Mouse (Mus musculus) midbrain, embryonic 11.5 days (tissue): ENCODE data around the gene Gramd1b. TPM values are rescaled to one million over a fixed set of nuclear protein-coding genes. Genes with fewer than 3 reads are reported as not detected.

Source experiments
- ATAC-seq: fragments of 200-750 bp; cut with Nextera tagmentation; 2 replicates; pipeline ENCODE4 v1.8.0; 2017; ENCODE audit warnings: moderate TSS enrichment, moderate library complexity; ENCODE audit not compliant: low FRiP score
- DNase-seq: peaks from one replicate; pipeline ENCODE4 v3.0.0; 2015; ENCODE audit warnings: low spot score; ENCODE audit errors: missing footprints
- H3K27ac ChIP-seq: fragments of 300-500 bp; sonication (generic); 2 replicates; pipeline ENCODE4 v1.5.1; 2014; ENCODE audit warnings: low read depth, low read length
- H3K27me3 ChIP-seq: fragments of 300-500 bp; sonication (generic); 2 replicates; pipeline ENCODE4 v1.6.1; 2014; ENCODE audit warnings: mild to moderate bottlenecking, low read length, moderate library complexity, mixed read lengths; ENCODE audit not compliant: control insufficient read depth, insufficient read depth
- H3K36me3 ChIP-seq: fragments of 300-500 bp; sonication (generic); 2 replicates; pipeline ENCODE4 v1.6.1; 2014; ENCODE audit warnings: mild to moderate bottlenecking, low read length, moderate library complexity, mixed read lengths; ENCODE audit not compliant: control insufficient read depth, insufficient read depth
- H3K4me1 ChIP-seq: fragments of 300-500 bp; sonication (generic); 2 replicates; pipeline ENCODE4 v1.6.1; 2014; ENCODE audit warnings: low read length; ENCODE audit not compliant: control insufficient read depth, insufficient read depth
- H3K4me2 ChIP-seq: fragments of 300-500 bp; sonication (generic); 2 replicates; pipeline ENCODE4 v1.6.1; 2014; ENCODE audit warnings: mild to moderate bottlenecking, moderate library complexity
- H3K4me3 ChIP-seq: fragments of 300-500 bp; sonication (generic); 2 replicates; pipeline ENCODE4 v1.5.1; 2014; ENCODE audit warnings: low read depth, low read length
- H3K9ac ChIP-seq: fragments of 300-500 bp; sonication (generic); 2 replicates; pipeline ENCODE4 v1.6.1; 2014; ENCODE audit warnings: low read length
- H3K9me3 ChIP-seq: fragments of 300-500 bp; sonication (generic); 2 replicates; pipeline ENCODE4 v1.6.1; 2016; ENCODE audit warnings: low read length; ENCODE audit not compliant: control insufficient read depth
- WGBS: fragments of 180-500 bp; shearing (Covaris S2); extraction: QIAGEN DNeasy Blood & Tissue Kit; methylation state at CpG from one replicate; pipeline ENCODE4 v1.1.7; 2014; 5-methylcytosine and 5-hydroxymethylcytosine counted together
- polyA plus RNA-seq: library from polyadenylated mRNA; unstranded; fragments of >200 nt; fragmentation: Nextera tagmentation; extraction: Ambion mirVana; gene quantifications from 2 replicates; pipeline ENCODE4 v1.2.1, GENCODE M21; 2014

Gene Gramd1b
- polyA plus RNA-seq, 1 experiment from 2014 or later: 2.5 TPM

- no peak for DNase-seq
- Histone ChIP-seq H3K4me2 (no peak overlapping the region), H3K9me3 (no peaks in the 10 kb centered on the region), H3K36me3 (no peaks in the 10 kb centered on the region), H3K9ac (no peak overlapping the region), H3K4me3 (no peak overlapping the region), H3K4me1 (0 out of 2 replicates have a peak, but pooled peaks cover 3% of the 10 kb centered on the region), H3K27ac (no peak overlapping the region), H3K27me3 (no peaks in the 10 kb centered on the region)
- 42% methylated on average over 2 of the region's 2 CpGs for WGBS
- no peak for ATAC-seq
Observed at GRCm38 (mm10) chr9:40350052-40350451, 181.1 kb downstream of the Gramd1b start.

GRCm38 (mm10) chr9:40349554-40349953, 181.6 kb downstream of the Gramd1b start:
- DNase-seq: no peak

GRCm38 (mm10) chr9:40348714-40349233, 182.4 kb downstream of the Gramd1b start:
- 0 out of 2 replicates have a peak, but pooled peaks cover 3% of the 10 kb centered on the region for H3K4me1 ChIP-seq
- 94% methylated on average over 8 of the region's 8 CpGs for WGBS

More at GRCm38 (mm10) chr9:40349554-40349953, 181.6 kb downstream of the Gramd1b start:
- no peaks in the 10 kb centered on the region for H3K27me3 ChIP-seq
- H3K4me2 ChIP-seq: no peak overlapping the region
- H3K9ac ChIP-seq: no peak overlapping the region
- no peak for ATAC-seq
- no peaks in the 10 kb centered on the region for H3K36me3 ChIP-seq
- no peak overlapping the region for H3K27ac ChIP-seq
- no peak overlapping the region for H3K4me3 ChIP-seq
- WGBS: 75% methylated on average over 4 of the region's 4 CpGs
- no peaks in the 10 kb centered on the region for H3K9me3 ChIP-seq
- H3K4me1 ChIP-seq: 0 out of 2 replicates have a peak, but pooled peaks cover 3% of the 10 kb centered on the region

GRCm38 (mm10) chr9:40346232-40346984, 184.8 kb downstream of the Gramd1b start:
- Histone ChIP-seq H3K27me3 (no peaks in the 10 kb centered on the region), H3K4me2 (peak overlapping the region; percentile 39), H3K27ac (no peak overlapping the region), H3K36me3 (no peaks in the 10 kb centered on the region), H3K4me3 (peak overlapping the region; percentile 15), H3K4me1 (0 out of 2 replicates have a peak, but pooled peaks cover 3% of the 10 kb centered on the region), H3K9ac (no peak overlapping the region), H3K9me3 (no peaks in the 10 kb centered on the region)
- peak; percentile 72 for ATAC-seq
- DNase-seq: peak; percentile 92
- WGBS: 32% methylated on average over 16 of the region's 16 CpGs

More at GRCm38 (mm10) chr9:40348714-40349233, 182.4 kb downstream of the Gramd1b start:
- Histone ChIP-seq H3K27me3 (no peaks in the 10 kb centered on the region), H3K27ac (no peak overlapping the region), H3K4me2 (no peak overlapping the region), H3K9me3 (no peaks in the 10 kb centered on the region), H3K36me3 (no peaks in the 10 kb centered on the region), H3K4me3 (no peak overlapping the region), H3K9ac (no peak overlapping the region)
- no peak for DNase-seq
- ATAC-seq: no peak

- ATAC-seq (peak; percentile 76), DNase-seq (peak; percentile 84)
- Histone ChIP-seq H3K4me2 (peak overlapping the region; percentile 39), H3K9ac (0 out of 2 replicates have a peak overlapping the region, but pooled peaks have one; percentile 16), H3K27ac (no peak overlapping the region), H3K4me3 (peak overlapping the region; percentile 15), H3K27me3 (no peaks in the 10 kb centered on the region), H3K9me3 (no peaks in the 10 kb centered on the region), H3K4me1 (0 out of 2 replicates have a peak, but pooled peaks cover 3% of the 10 kb centered on the region), H3K36me3 (no peaks in the 10 kb centered on the region)
- 38% methylated on average over 13 of the region's 13 CpGs for WGBS
Observed at GRCm38 (mm10) chr9:40345493-40346231, 185.5 kb downstream of the Gramd1b start.

- WGBS: 67% methylated on average over 10 of the region's 10 CpGs
- Histone ChIP-seq H3K4me3 (no peak overlapping the region), H3K27ac (no peak overlapping the region), H3K9ac (no peak overlapping the region), H3K27me3 (no peaks in the 10 kb centered on the region), H3K4me1 (0 out of 2 replicates have a peak, but pooled peaks cover 3% of the 10 kb centered on the region), H3K9me3 (no peaks in the 10 kb centered on the region), H3K4me2 (no peak overlapping the region), H3K36me3 (no peaks in the 10 kb centered on the region)
- DNase-seq: no peak
- ATAC-seq: 0 out of 2 replicates have a peak, but pooled peaks have one; percentile 3
Observed at GRCm38 (mm10) chr9:40344801-40345492, 186.2 kb downstream of the Gramd1b start.

- DNase-seq: no peak
- Histone ChIP-seq H3K4me2 (no peak overlapping the region), H3K36me3 (no peaks in the 10 kb centered on the region), H3K27ac (no peak overlapping the region), H3K27me3 (no peaks in the 10 kb centered on the region), H3K9ac (no peak overlapping the region), H3K4me1 (0 out of 2 replicates have a peak, but pooled peaks cover 3% of the 10 kb centered on the region), H3K4me3 (no peak overlapping the region), H3K9me3 (no peaks in the 10 kb centered on the region)
- no peak for ATAC-seq
- 97% methylated on average over 7 of the region's 7 CpGs for WGBS
Observed at GRCm38 (mm10) chr9:40343828-40344227, 187.4 kb downstream of the Gramd1b start.

- H3K9me3 ChIP-seq: no peaks in the 10 kb centered on the region
Observed at GRCm38 (mm10) chr9:40343053-40343652, 188.0 kb downstream of the Gramd1b start.

More at GRCm38 (mm10) chr9:40343053-40343652, 188.0 kb downstream of the Gramd1b start:
- DNase-seq: no peak
- WGBS: 95% methylated on average over 9 of the region's 9 CpGs
- H3K36me3 ChIP-seq: no peaks in the 10 kb centered on the region
- 0 out of 2 replicates have a peak, but pooled peaks cover 3% of the 10 kb centered on the region for H3K4me1 ChIP-seq
- no peak overlapping the region for H3K4me3 ChIP-seq
- no peak for ATAC-seq
- H3K9ac ChIP-seq: no peak overlapping the region
- no peak overlapping the region for H3K27ac ChIP-seq
- no peak overlapping the region for H3K4me2 ChIP-seq
- no peaks in the 10 kb centered on the region for H3K27me3 ChIP-seq
